8 mouse cellular contexts compared by ENCODE assay signal in genomic region chr11:74610068-74610467, GRCm38 (mm10). TPM values are rescaled to one million over a fixed set of nuclear protein-coding genes. Genes with fewer than 3 reads are reported as not detected.
DNase-seq lines count a peak whose midpoint lies in the region; ATAC-seq and TF ChIP-seq lines count a peak whose summit lies in the region.
"Had no signal": no experiment of that assay in that cellular context is flagged by ENCODE, and none has a peak within 500 bp of the region (broad histone marks: within the 10 kb centered on the region; RNA-seq: fewer than 3 reads in every experiment).

No protein-coding gene starts in this region.

- H3K36me3 ChIP-seq in embryonic facial prominence, embryonic 13.5 days, result no peaks in the 10 kb centered on the region
- H3K36me3 ChIP-seq in hindbrain, embryonic 16.5 days (ENCODE audit: control insufficient read depth, insufficient read depth, low read length), result no peaks in the 10 kb centered on the region
- H3K36me3 ChIP-seq in neural tube, embryonic 13.5 days, result no peaks in the 10 kb centered on the region

- peak overlapping the region; percentile 46 for H3K4me3 ChIP-seq in left cerebral cortex, adult 2 months
- peak overlapping the region; percentile 39; the same call in 1 of the 2 replicates for H3K4me3 ChIP-seq in embryonic facial prominence, embryonic 13.5 days
- H3K4me3 ChIP-seq in hindbrain, embryonic 16.5 days (ENCODE audit: low read length), result peak overlapping the region; percentile 56; the same call in 1 of the 2 replicates
- H3K4me3 ChIP-seq in neural tube, embryonic 13.5 days, result peak overlapping the region; percentile 40

- ATAC-seq in embryonic facial prominence, embryonic 13.5 days (ENCODE audit: insufficient number of reproducible peaks, insufficient read depth, low FRiP score, low TSS enrichment, low read depth), result no peak
- no peak for ATAC-seq in hindbrain, embryonic 16.5 days
- ATAC-seq in neural tube, embryonic 13.5 days (ENCODE audit: low read depth), result no peak
- ATAC-seq in monocyte, adult 5-6 weeks (replicated peaks; ENCODE audit: insufficient number of reproducible peaks, low FRiP score, low TSS enrichment, poor library complexity, severe bottlenecking), result no peak

- intact Hi-C loops in left cerebral cortex, adult 2 months (cut with DNase I), result no loop called here
- intact Hi-C loops in left cerebral cortex, postnatal 36 days (cut with DNase I), result no loop called here

- TF ChIP-seq CTCF in left cerebral cortex, adult 2 months (IDR thresholded peaks at IDR 0.05), result no peak

- H3K9ac ChIP-seq in embryonic facial prominence, embryonic 13.5 days, result no peak overlapping the region
- no peak overlapping the region for H3K9ac ChIP-seq in hindbrain, embryonic 16.5 days (ENCODE audit: low read depth, low read length)
- no peak overlapping the region for H3K9ac ChIP-seq in neural tube, embryonic 13.5 days

- DNase-seq in left cerebral cortex, adult 2 months (ENCODE audit: extremely low spot score in 1 of 2, low spot score in 2 of 2), result no peak
- DNase-seq in left cerebral cortex, postnatal 36 days (ENCODE audit: low spot score in 2 of 2), result no peak
- DNase-seq in layer of hippocampus, postnatal 14 days (ENCODE audit: low spot score in 2 of 2), result no peak
- DNase-seq: kidney, adult 11 months had no signal

- no peaks in the 10 kb centered on the region for H3K9me3 ChIP-seq in embryonic facial prominence, embryonic 13.5 days
- no peaks in the 10 kb centered on the region for H3K9me3 ChIP-seq in hindbrain, embryonic 16.5 days (ENCODE audit: control insufficient read depth, low read length)
- H3K9me3 ChIP-seq in neural tube, embryonic 13.5 days, result no peaks in the 10 kb centered on the region

- H3K27ac ChIP-seq in left cerebral cortex, adult 2 months, result no peak overlapping the region
- no peak overlapping the region for H3K27ac ChIP-seq in embryonic facial prominence, embryonic 13.5 days
- no peak overlapping the region for H3K27ac ChIP-seq in hindbrain, embryonic 16.5 days (ENCODE audit: low read depth, low read length)
- no peak overlapping the region for H3K27ac ChIP-seq in neural tube, embryonic 13.5 days (replicated peaks)

- 19% methylated on average over 5 of the region's 5 CpGs for WGBS in embryonic facial prominence, embryonic 13.5 days
- 29% methylated on average over 5 of the region's 5 CpGs for WGBS in hindbrain, embryonic 16.5 days
- 20% methylated on average over 5 of the region's 5 CpGs for WGBS in neural tube, embryonic 13.5 days

- peaks cover 7% of the 10 kb centered on the region for H3K4me1 ChIP-seq in embryonic facial prominence, embryonic 13.5 days
- peaks cover 7% of the 10 kb centered on the region for H3K4me1 ChIP-seq in hindbrain, embryonic 16.5 days (ENCODE audit: control insufficient read depth, insufficient read depth, low read depth, low read length)
- peaks cover 13% of the 10 kb centered on the region for H3K4me1 ChIP-seq in neural tube, embryonic 13.5 days (replicated peaks)

- peak overlapping the region; percentile 66; the same call in 1 of the 2 replicates for H3K4me2 ChIP-seq in embryonic facial prominence, embryonic 13.5 days
- H3K4me2 ChIP-seq in hindbrain, embryonic 16.5 days (ENCODE audit: low read length), result peak overlapping the region; percentile 93
- H3K4me2 ChIP-seq in neural tube, embryonic 13.5 days, result peak overlapping the region; percentile 65

- peaks cover 60% of the 10 kb centered on the region for H3K27me3 ChIP-seq in embryonic facial prominence, embryonic 13.5 days
- peaks cover 26% of the 10 kb centered on the region for H3K27me3 ChIP-seq in hindbrain, embryonic 16.5 days (replicated peaks; ENCODE audit: control insufficient read depth, insufficient read depth, low read length)
- H3K27me3 ChIP-seq in neural tube, embryonic 13.5 days, result peaks cover 69% of the 10 kb centered on the region

RNA-seq across cellular contexts. Expression of gene Rap1gap2, which starts 0.6 kb away (rescaled TPM):
- total RNA-seq in left cerebral cortex, adult 2 months (2021), result 100 to 1,000 TPM; 186 to 188 TPM
- total RNA-seq in left cerebral cortex, postnatal 36 days (2021), result 100 to 1,000 TPM; 179 to 210 TPM
- polyA plus RNA-seq in embryonic facial prominence, embryonic 13.5 days (2015; fragmentation: Nextera tagmentation; extraction: Ambion mirVana), result 1.1 and 1.9 TPM in 2 replicates
- polyA plus RNA-seq in hindbrain, embryonic 16.5 days (2015; fragmentation: Nextera tagmentation; extraction: Ambion mirVana), result 13.7 and 15.0 TPM in 2 replicates
- polyA plus RNA-seq in neural tube, embryonic 13.5 days (2015; fragmentation: Nextera tagmentation; extraction: Ambion mirVana), result 10.9 and 11.5 TPM in 2 replicates
- total RNA-seq in monocyte, adult 5-6 weeks (2017), result 186 to 201 TPM (median 194 TPM) in 3 replicates
- total RNA-seq in layer of hippocampus, postnatal 14 days (2021), result 100 to 1,000 TPM; 122 TPM

RNA-seq across cellular contexts. Expression of gene Ccdc92b, which starts 9.3 kb away (rescaled TPM):
- total RNA-seq in left cerebral cortex, adult 2 months (2021), result 10 to 100 TPM; 29.8 to 31.7 TPM
- total RNA-seq in left cerebral cortex, postnatal 36 days (2021), result 10 to 100 TPM; 28.5 to 31.2 TPM
- polyA plus RNA-seq in embryonic facial prominence, embryonic 13.5 days (2015; fragmentation: Nextera tagmentation; extraction: Ambion mirVana), result 0.48 and 0.50 TPM in 2 replicates
- polyA plus RNA-seq in hindbrain, embryonic 16.5 days (2015; fragmentation: Nextera tagmentation; extraction: Ambion mirVana), result 2.5 and 2.9 TPM in 2 replicates
- 1.9 and 2.1 TPM in 2 replicates for polyA plus RNA-seq in neural tube, embryonic 13.5 days (2015; fragmentation: Nextera tagmentation; extraction: Ambion mirVana)
- total RNA-seq in monocyte, adult 5-6 weeks (2017), result not detected in 3 replicates
- total RNA-seq in layer of hippocampus, postnatal 14 days (2021), result 10 to 100 TPM; 19.1 to 20.2 TPM

RNA-seq across cellular contexts. Expression of gene Cluh, which starts 39.2 kb away (rescaled TPM):
- 10 to 100 TPM; 64.1 to 65.9 TPM for total RNA-seq in left cerebral cortex, adult 2 months (2021)
- 10 to 100 TPM; 64.4 to 64.7 TPM for total RNA-seq in left cerebral cortex, postnatal 36 days (2021)
- polyA plus RNA-seq in embryonic facial prominence, embryonic 13.5 days (2015; fragmentation: Nextera tagmentation; extraction: Ambion mirVana), result 22.5 and 22.7 TPM in 2 replicates
- polyA plus RNA-seq in hindbrain, embryonic 16.5 days (2015; fragmentation: Nextera tagmentation; extraction: Ambion mirVana), result 18.7 and 22.7 TPM in 2 replicates
- 16.3 and 16.9 TPM in 2 replicates for polyA plus RNA-seq in neural tube, embryonic 13.5 days (2015; fragmentation: Nextera tagmentation; extraction: Ambion mirVana)
- 13.9 to 24.2 TPM (median 16.7 TPM) in 3 replicates for total RNA-seq in monocyte, adult 5-6 weeks (2017)
- 10 to 100 TPM; 68.8 to 72.7 TPM for total RNA-seq in layer of hippocampus, postnatal 14 days (2021)

Comparison
In these comparisons a context has a peak if more than half of its experiments do, and no peak if none do; other contexts are left out.
1. RNA of gene Ccdc92b, which starts 9.3 kb away (total RNA-seq): 29.8 to 31.7 TPM in left cerebral cortex, adult 2 months, 28.5 to 31.2 TPM in left cerebral cortex, postnatal 36 days and 19.1 to 20.2 TPM in layer of hippocampus, postnatal 14 days; not detected in monocyte, adult 5-6 weeks; every median in the first group is over 10 times any median in the second.
2. Peak in every context shown above with its lines, with median percentiles within 50 percentile points of each other: H3K4me3 ChIP-seq and H3K4me2 ChIP-seq.